Mouse (Mus musculus): Measurements from ENCODE around the gene Gm9780. TPM values are rescaled to one million over a fixed set of nuclear protein-coding genes. Genes with fewer than 3 reads are reported as not detected.
"Not testable (repeated sequence)": the region's sequence is repeated elsewhere in the genome, so short reads cannot be mapped to it uniquely, and the experiment has no call there.

Gm9780 gene
- polyA plus RNA-seq, 1 experiment from 2014 or later = not detected

GRCm38 (mm10) chr14:26007462-26007861, 35.0 kb downstream of the Gm9780 start:
- not testable (repeated sequence) for H3K4me1 ChIP-seq (ENCODE audit: control insufficient read depth, insufficient read depth, low read length); H3K4me2 ChIP-seq (ENCODE audit: low read depth, severe bottlenecking); H3K4me3 ChIP-seq (ENCODE audit: low read depth, low read length); ATAC-seq (ENCODE audit: insufficient number of reproducible peaks, low FRiP score, low TSS enrichment, low read depth); H3K27ac ChIP-seq (replicated peaks; ENCODE audit: low read depth, low read length); H3K27me3 ChIP-seq (ENCODE audit: control insufficient read depth, insufficient read depth, low read length); H3K9me3 ChIP-seq (ENCODE audit: control insufficient read depth, low read length); H3K36me3 ChIP-seq (ENCODE audit: control insufficient read depth, insufficient read depth, low read length); DNase-seq (ENCODE audit: low spot score); H3K9ac ChIP-seq (ENCODE audit: low read length)
- WGBS = no CpG with 5 or more reads among the region's 2 CpGs

GRCm38 (mm10) chr14:25981880-25982279, 60.6 kb downstream of the Gm9780 start:
- WGBS = 79% methylated on average over 6 of the region's 9 CpGs
- H3K36me3 ChIP-seq (ENCODE audit: control insufficient read depth, insufficient read depth, low read length); H3K4me3 ChIP-seq (ENCODE audit: low read depth, low read length); H3K4me2 ChIP-seq (ENCODE audit: low read depth, severe bottlenecking); H3K9me3 ChIP-seq (ENCODE audit: control insufficient read depth, low read length); H3K4me1 ChIP-seq (ENCODE audit: control insufficient read depth, insufficient read depth, low read length); ATAC-seq (ENCODE audit: insufficient number of reproducible peaks, low FRiP score, low TSS enrichment, low read depth); H3K9ac ChIP-seq (ENCODE audit: low read length); H3K27ac ChIP-seq (replicated peaks; ENCODE audit: low read depth, low read length); H3K27me3 ChIP-seq (ENCODE audit: control insufficient read depth, insufficient read depth, low read length): not testable (repeated sequence)
- peak; percentile 9 for DNase-seq (ENCODE audit: low spot score)

- 1% methylated on average over 6 of the region's 13 CpGs for WGBS
- not testable (repeated sequence) for H3K36me3 ChIP-seq (ENCODE audit: control insufficient read depth, insufficient read depth, low read length); H3K9me3 ChIP-seq (ENCODE audit: control insufficient read depth, low read length); H3K4me3 ChIP-seq (ENCODE audit: low read depth, low read length); H3K4me1 ChIP-seq (ENCODE audit: control insufficient read depth, insufficient read depth, low read length); H3K9ac ChIP-seq (ENCODE audit: low read length); H3K4me2 ChIP-seq (ENCODE audit: low read depth, severe bottlenecking); H3K27me3 ChIP-seq (ENCODE audit: control insufficient read depth, insufficient read depth, low read length); ATAC-seq (ENCODE audit: insufficient number of reproducible peaks, low FRiP score, low TSS enrichment, low read depth)
- H3K27ac ChIP-seq (replicated peaks; ENCODE audit: low read depth, low read length) = peak overlapping the region; percentile 65; the same call in 1 of the 2 replicates
- DNase-seq (ENCODE audit: low spot score) = peak; percentile 31
Measured at GRCm38 (mm10) chr14:25979242-25979941, 63.1 kb downstream of the Gm9780 start.

- H3K36me3 ChIP-seq (ENCODE audit: control insufficient read depth, insufficient read depth, low read length); H3K4me3 ChIP-seq (ENCODE audit: low read depth, low read length); H3K27me3 ChIP-seq (ENCODE audit: control insufficient read depth, insufficient read depth, low read length); H3K9ac ChIP-seq (ENCODE audit: low read length); H3K4me2 ChIP-seq (ENCODE audit: low read depth, severe bottlenecking); DNase-seq (ENCODE audit: low spot score); H3K9me3 ChIP-seq (ENCODE audit: control insufficient read depth, low read length); H3K4me1 ChIP-seq (ENCODE audit: control insufficient read depth, insufficient read depth, low read length): not testable (repeated sequence)
- peak; percentile 89 for ATAC-seq (ENCODE audit: insufficient number of reproducible peaks, low FRiP score, low TSS enrichment, low read depth)
- WGBS = no CpG with 5 or more reads among the region's 25 CpGs
- peak within 1 kb of the TSS; percentile 65; the same call in 1 of the 2 replicates for H3K27ac ChIP-seq (replicated peaks; ENCODE audit: low read depth, low read length)
Measured at GRCm38 (mm10) chr14:25978371-25979241, 63.9 kb downstream of the Gm9780 start, which contains the start of gene Duxbl1. Duxbl1 (plus strand) TSS chr14:25978577.

Other genes starting within 250 kb of the Gm9780 start
- gene Anxa11, start 200.6 kb downstream of the Gm9780 start, polyA plus RNA-seq (2014; fragmentation: Nextera tagmentation; extraction: Ambion mirVana) = 5.0 and 5.1 TPM in 2 replicates
- gene Plac9a, start 139.6 kb downstream of the Gm9780 start, polyA plus RNA-seq (2014; fragmentation: Nextera tagmentation; extraction: Ambion mirVana) = not detected in 2 replicates
- 3.6 and 4.5 TPM in 2 replicates for gene Tmem254a, start 115.0 kb downstream of the Gm9780 start, polyA plus RNA-seq (2014; fragmentation: Nextera tagmentation; extraction: Ambion mirVana)
- not detected in 2 replicates for gene Cphx1, start 104.4 kb downstream of the Gm9780 start, polyA plus RNA-seq (2014; fragmentation: Nextera tagmentation; extraction: Ambion mirVana)
- gene Duxbl1, start 64.1 kb downstream of the Gm9780 start, polyA plus RNA-seq (2014; fragmentation: Nextera tagmentation; extraction: Ambion mirVana) = 2.9 and 3.6 TPM in 2 replicates
- 19.9 and 24.4 TPM in 2 replicates for gene Tmem254c, start 24.6 kb upstream of the Gm9780 start, polyA plus RNA-seq (2014; fragmentation: Nextera tagmentation; extraction: Ambion mirVana)
- not detected in 2 replicates for gene Cphx2, start 38.8 kb upstream of the Gm9780 start, polyA plus RNA-seq (2014; fragmentation: Nextera tagmentation; extraction: Ambion mirVana)
- gene Cphx3, start 39.6 kb upstream of the Gm9780 start, polyA plus RNA-seq (2014; fragmentation: Nextera tagmentation; extraction: Ambion mirVana) = not detected in 2 replicates
- gene Duxbl2, start 75.6 kb upstream of the Gm9780 start, polyA plus RNA-seq (2014; fragmentation: Nextera tagmentation; extraction: Ambion mirVana) = 2.4 TPM in 1 of 2 replicates, not detected in the other
- gene Plac9b, start 139.8 kb upstream of the Gm9780 start, polyA plus RNA-seq (2014; fragmentation: Nextera tagmentation; extraction: Ambion mirVana) = 0.45 TPM in 1 of 2 replicates, not detected in the other
- 19.6 and 21.2 TPM in 2 replicates for gene Tmem254b, start 164.3 kb upstream of the Gm9780 start, polyA plus RNA-seq (2014; fragmentation: Nextera tagmentation; extraction: Ambion mirVana)
- 1.3 and 4.0 TPM in 2 replicates for gene Duxbl3, start 215.3 kb upstream of the Gm9780 start, polyA plus RNA-seq (2014; fragmentation: Nextera tagmentation; extraction: Ambion mirVana)